Mouse (Mus musculus): Measurements from ENCODE around the gene Ly6g6c. TPM values are rescaled to one million over a fixed set of nuclear protein-coding genes. Genes with fewer than 3 reads are reported as not detected.

Ly6g6c gene
- under 1 TPM in 1 of 2 experiments, not detected in 1; 0.56 TPM for total RNA-seq (2021)

DNA sequence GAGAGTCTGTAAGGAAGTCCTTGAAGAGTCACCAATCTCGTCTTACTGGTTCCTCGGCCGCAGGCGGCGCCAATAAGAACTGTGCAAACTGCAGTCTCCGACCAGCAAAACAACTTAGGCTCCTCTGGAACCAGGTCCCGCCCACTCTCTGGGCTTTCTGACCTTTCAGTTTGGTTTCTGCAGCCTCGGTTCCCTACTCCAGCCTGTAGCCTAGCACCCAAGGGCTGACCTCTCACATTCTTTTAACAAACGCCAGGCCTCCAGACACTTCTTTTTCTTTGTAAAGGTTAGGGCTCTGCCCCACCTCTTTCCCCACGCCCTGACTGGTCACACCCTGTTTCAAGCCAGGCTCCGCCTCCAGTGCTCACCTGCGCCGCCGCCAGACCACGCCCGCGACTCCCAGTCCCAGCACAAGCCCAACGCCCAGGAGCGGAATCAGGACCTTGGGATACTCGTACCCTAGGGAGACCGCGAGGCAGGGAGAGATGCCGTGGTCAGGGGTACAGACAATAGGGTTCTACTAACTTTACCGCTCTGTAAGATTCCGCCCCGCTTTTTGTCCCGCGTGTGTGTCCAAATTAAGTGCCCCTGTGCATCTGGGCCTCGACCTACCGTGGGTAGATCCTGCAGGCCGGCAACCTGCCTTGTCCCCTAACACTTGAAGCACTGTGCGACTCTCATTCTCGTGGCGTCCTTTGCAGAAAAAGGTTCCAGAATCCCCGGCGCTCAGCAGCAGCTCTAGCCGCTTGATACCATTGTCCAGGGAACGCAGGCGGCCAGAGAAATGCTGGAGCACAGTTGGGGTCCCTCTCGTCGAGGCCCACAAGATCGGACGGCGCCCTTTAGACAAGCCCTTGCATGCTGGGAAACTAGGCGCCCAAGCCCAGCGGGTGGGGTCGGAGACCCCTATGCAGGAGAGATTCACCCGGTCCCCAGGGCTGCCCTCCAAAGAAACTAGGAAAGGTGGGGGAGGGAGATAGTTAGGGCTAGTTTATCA lies at the start of gene Ly6g6c:
Gene Ly6g6c (plus strand): TSS at position 438 of the 997 bp plus-strand sequence.
- intact Hi-C loops (cut with DNase I): no loop called here
- peak in 1 of 2 experiments; percentile 43 for DNase-seq

DNA sequence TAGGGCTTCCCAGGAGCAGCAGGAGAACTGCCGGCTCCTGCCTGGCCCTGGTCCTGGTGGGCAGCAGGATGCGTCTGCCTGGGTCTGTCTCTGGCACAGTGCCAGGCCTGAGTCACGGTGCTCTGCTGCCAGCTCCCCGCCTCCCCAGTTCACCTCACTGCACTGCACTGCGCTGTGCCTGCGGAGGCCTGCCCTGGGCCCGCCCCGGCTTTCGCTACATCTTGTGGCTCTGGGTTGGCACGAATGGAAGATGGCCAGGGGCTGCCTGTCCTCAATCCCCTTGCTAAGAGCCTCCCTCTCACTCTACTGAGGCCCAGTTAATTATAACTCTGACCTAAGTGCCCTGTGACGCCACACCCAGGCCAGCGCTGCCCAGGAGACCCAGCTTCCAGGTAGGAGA lies 48.8 kb upstream of the Ly6g6c start, which contains the start of gene Vwa7:
Gene Vwa7 (plus strand): TSS at position 204 of the 400 bp plus-strand sequence.
- DNase-seq: peak in 1 of 2 experiments; percentile 36
- intact Hi-C loops (cut with DNase I): no loop called here

DNA sequence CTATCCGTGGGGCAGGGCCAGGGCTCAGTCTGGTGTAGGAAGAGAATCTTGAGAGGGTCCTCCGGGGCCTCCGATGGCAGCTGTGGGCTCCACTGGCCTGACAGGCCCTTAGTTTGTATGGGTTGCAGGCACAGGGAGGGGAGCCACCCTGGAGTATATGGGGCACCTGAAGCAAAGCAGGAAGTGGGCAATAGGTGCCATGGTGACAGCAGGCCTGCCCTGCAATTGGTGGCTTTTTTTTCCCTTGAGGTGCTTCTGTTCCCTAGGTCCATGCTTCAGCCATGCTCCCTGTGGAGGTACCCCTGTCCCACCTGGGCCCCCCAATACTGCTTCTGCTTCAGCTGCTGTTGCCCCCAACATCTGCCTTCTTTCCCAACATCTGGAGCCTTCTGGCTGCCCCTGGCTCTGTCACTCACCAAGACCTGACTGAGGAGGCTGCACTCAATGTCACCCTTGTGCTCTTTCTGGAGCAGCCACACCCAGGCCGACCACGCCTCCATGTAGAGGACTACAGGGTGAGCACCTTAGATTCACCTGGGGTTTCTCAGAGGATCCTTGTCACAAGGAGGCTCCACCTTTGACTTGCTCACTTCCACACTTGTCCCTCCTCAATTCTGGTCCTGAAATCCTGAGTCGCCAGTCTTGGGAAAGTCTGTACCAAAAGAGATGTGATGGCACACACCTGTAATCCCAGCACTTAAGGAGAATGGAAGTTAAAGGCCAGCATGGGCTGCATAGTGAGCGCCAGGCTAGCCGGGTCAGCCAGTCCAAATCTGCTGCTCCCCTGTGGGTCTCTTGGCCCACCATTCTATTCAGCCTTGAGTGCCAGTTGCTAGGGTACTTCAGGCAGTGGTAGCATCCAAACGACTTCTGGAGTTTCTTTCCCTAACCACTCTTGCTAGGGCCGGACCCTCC lies 48.1 kb upstream of the Ly6g6c start:
- no peak for DNase-seq
- intact Hi-C loops (cut with DNase I): no loop called here

DNA sequence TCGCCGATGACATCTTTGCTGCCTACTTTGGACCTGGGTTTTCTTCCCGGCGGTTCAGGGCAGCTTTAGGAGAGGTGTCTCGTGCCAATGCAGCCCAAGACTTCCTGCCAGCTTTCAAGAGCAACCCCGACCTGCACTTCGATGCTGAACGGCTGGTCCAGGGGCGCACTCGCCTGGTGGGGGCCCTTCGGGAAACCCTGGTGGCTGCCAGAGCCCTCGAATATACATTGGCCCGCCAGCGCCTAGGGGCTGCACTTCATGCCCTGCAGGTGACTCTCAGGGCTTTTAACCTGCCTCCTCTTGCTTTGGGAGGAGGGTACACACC lies 47.5 kb upstream of the Ly6g6c start:
- no peak for DNase-seq
- intact Hi-C loops (cut with DNase I): no loop called here

DNA sequence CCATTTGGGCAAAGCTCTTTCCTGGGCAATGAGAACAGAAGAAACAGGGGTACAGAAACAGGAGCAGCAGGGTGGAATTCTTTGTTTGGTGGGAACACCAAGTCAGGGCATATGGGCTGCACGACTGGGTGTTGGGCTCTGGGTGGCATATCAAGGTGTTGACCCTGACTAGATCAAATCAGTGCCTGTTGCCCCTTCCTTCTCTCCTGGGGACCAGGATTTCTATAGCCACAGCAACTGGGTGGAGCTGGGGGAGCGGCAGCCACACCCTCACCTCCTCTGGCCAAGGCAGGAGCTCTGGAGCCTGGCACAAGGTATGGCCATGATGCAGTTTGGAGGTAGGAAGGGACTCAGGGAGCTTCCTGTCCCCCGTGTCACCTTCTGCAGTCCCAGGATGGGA lies 47.0 kb upstream of the Ly6g6c start:
- intact Hi-C loops (cut with DNase I): no loop called here
- no peak for DNase-seq

DNA sequence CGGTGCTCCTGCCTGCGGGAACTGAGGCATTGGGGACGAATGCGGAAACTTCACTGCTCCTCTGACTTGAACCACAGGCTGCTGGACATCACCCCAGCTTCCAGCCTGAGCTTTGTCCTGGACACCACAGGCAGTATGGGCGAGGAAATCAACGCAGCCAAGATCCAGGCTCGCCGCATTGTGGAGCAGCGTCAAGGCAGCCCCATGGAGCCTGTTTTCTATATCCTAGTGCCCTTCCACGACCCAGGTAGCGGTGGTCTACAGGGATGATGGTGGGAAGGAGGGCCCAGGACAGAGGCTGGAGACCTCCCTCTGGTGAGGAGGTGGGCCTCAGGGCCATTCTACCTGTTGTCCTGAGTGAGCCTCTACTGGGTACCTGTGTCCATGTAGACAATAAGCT lies 45.3 kb upstream of the Ly6g6c start:
- no peak for DNase-seq
- intact Hi-C loops (cut with DNase I): loop anchor here (2.0 to 5.0 kb wide), 2 partner anchors 69 to 102 kb away; partner anchors contain the start of genes Abhd16a, Csnk2b and Gpank1

DNA sequence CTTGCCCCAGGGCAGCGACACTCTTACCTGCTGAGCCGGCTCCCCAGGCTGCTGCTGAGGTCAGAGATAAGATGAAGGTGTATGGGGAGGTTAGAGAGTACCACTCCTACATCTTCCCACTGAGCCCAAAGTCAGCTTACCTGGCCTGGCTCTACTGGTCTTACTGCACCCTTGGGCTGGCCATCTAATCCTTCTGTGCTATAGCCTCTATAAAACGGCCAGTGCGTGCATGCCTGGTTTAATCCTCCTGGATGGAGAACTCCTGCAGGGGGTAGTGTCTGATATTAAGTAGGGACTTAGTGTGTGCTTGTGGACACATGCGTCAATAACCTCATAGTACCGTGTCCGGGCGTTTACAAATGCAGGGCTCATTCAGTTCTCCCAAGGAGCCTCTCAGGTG lies 44.6 kb upstream of the Ly6g6c start:
- intact Hi-C loops (cut with DNase I): loop anchor here (2.0 to 5.0 kb wide), 2 partner anchors 68 to 102 kb away; partner anchors contain the start of genes Abhd16a, Csnk2b and Gpank1
- no peak for DNase-seq

DNA sequence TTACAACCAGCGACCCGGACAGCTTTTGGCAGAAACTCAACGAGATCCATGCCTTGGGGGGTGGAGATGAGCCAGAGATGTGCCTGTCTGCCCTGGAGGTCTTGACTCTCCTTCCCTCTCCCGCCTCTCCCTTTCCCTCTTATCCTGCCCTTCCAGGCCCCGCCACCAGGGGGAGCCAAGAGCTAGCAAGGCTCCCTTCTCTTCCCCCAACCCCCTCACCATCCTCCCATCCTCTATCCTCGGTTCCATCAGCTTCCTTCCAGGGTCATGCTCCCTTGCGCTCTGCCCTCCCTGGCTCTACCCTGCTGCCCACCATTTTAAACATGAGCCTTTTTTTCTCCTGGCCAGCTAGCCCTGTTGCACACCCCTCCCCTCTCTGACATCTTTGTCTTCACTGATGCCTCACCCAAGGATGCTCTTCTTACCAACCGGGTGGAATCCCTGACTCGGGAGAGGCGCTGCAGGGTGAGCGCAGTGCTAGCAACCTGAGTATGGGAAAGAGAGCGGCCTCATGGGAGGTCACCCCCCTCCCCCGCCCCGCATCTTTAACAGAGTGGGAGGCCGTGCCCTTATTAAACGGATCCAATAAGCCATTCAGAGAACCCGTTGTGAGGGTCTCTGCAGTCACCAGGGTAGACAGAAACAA lies 43.9 kb upstream of the Ly6g6c start:
- peak; percentile 92 to 93 for DNase-seq
- intact Hi-C loops (cut with DNase I): loop anchor here (1.0 to 5.0 kb wide), 5 partner anchors 38 to 101 kb away; partner anchors contain the start of genes Abhd16a, Csnk2b, Ddah2 and Gpank1

DNA sequence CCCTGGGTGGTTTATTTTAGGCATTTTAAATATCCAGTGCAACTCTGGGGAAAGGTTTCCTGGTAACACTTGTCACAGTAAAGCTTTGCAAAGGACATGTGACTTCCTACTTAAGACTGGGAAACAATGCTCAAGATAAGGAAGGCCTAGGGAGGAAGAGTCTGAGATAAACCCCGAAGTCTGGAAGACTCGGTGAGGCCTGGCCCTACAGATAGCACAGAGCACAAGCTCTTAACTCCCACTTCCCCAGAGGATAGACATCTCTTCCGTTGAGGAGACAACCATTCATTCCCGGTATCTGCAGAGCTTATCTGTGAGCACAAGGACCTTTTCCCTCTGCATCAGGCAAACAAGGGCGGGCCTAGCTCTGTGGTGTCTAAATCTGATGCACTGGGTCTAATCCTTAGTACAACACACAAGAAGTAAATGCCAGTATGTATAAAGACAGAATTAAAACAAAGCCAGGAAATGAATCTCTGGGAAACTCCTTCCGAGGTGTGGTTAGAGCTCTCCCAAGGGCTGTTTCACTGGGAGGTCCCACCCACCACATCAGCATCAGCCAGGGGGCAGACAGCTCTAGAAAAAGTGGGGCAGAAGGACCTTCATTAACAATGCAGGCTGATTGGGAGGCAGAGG lies 43.2 kb upstream of the Ly6g6c start:
- peak in 1 of 2 experiments; percentile 56 for DNase-seq
- intact Hi-C loops (cut with DNase I): loop anchor here (1.0 to 5.0 kb wide), 7 partner anchors 24 to 215 kb away; partner anchors contain the start of genes Abhd16a, Csnk2b, Ddah2 and Gpank1

DNA sequence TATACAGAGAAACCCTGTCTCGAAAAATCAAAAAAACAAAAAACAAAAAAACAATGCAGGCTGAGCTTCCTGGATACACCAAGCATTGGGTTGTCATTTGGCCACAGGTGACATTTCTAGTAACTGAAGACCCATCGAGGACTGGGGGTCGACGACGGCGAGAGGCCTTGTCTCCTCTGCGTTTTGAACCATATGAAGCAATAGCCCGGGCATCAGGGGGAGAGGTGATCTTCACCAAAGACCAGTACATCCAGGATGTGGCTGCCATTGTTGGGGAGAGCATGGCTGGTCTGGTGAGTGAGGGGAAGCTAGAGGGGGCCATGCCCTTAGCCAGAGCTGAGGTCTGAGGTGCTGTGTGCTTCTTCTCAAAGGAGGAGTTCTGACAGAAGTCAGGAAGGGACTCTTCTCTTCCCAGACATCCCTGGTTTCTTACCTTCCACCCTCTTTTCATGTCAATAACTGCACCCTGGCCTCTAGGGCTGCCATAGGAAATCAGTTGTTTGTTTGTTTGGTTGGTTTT lies 42.6 kb upstream of the Ly6g6c start:
- intact Hi-C loops (cut with DNase I): loop anchor here (1.0 to 5.0 kb wide), 3 partner anchors 24 to 214 kb away; partner anchors contain the start of genes Csnk2b, Gpank1 and Msh5

DNA sequence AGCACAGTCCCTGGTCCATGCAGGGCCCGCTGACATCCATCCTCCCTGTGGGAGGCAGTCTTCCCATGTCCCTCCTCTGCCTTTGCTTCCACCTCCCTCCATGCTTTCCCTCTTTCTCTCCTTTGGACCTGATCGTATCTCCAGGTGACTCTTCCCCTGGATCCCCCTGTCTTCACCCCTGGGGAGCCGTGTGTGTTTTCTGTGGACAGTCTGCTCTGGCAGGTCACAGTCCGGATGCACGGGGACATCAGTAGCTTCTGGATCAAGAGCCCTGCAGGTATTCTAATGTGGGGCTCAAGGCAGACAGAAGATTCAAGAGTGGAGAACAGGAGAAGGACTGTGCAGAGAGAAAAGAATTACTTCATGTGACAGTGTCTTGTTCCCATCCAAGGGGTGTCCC lies 42.0 kb upstream of the Ly6g6c start:
- no peak for DNase-seq
- intact Hi-C loops (cut with DNase I): loop anchor here (2.0 to 5.0 kb wide), 2 partner anchors 99 to 214 kb away; partner anchors contain the start of genes Csnk2b and Gpank1

More for the DNA sequence above, 42.6 kb upstream of the Ly6g6c start:
- no peak for DNase-seq

DNA sequence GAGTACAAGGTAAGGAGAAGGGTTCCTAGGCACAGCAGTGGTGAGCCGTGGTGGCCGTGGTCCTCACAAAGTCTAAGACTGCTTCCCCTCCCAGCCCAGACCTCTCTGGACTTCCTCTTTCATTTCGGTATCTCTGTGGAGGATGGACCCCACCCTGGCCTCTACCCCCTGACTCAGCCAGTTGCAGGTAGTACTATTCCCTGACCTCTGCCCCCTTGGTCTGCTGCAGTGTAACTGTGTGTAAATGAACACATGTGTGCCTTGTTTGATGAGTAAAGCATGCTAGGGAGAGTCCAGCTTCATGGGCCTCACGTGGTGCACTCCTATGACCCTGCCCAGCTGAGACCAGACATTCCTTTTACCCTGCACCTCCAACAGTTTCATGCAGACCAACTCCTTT lies 41.4 kb upstream of the Ly6g6c start:
- intact Hi-C loops (cut with DNase I): loop anchor here (2.0 to 5.0 kb wide), 2 partner anchors 99 to 213 kb away; partner anchors contain the start of genes Csnk2b and Gpank1
- DNase-seq: no peak

DNA sequence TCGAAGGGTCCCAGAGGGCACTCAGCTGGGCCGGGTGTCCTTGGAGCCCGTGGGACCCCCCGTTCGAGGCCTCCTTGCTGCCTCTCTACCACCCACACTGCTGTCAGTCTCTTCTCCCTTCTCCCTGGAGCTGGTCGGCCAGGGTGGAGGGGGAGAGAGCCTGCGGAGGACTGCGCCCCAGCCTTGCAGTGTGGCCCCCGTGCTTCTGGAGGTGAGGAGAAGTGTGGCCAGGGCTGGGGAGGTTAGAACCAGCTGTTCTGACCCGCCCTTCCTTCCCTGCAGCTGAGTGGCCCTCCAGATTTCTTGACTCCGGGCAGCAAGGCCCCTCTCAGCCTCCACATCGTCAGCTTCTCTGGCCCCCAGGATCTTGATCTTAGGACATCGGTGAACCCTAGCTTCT lies 40.9 kb upstream of the Ly6g6c start:
- intact Hi-C loops (cut with DNase I): loop anchor here (5.0 kb wide), 1 partner anchor 98 kb away; the partner anchor contains the start of genes Csnk2b and Gpank1
- no peak for DNase-seq

DNA sequence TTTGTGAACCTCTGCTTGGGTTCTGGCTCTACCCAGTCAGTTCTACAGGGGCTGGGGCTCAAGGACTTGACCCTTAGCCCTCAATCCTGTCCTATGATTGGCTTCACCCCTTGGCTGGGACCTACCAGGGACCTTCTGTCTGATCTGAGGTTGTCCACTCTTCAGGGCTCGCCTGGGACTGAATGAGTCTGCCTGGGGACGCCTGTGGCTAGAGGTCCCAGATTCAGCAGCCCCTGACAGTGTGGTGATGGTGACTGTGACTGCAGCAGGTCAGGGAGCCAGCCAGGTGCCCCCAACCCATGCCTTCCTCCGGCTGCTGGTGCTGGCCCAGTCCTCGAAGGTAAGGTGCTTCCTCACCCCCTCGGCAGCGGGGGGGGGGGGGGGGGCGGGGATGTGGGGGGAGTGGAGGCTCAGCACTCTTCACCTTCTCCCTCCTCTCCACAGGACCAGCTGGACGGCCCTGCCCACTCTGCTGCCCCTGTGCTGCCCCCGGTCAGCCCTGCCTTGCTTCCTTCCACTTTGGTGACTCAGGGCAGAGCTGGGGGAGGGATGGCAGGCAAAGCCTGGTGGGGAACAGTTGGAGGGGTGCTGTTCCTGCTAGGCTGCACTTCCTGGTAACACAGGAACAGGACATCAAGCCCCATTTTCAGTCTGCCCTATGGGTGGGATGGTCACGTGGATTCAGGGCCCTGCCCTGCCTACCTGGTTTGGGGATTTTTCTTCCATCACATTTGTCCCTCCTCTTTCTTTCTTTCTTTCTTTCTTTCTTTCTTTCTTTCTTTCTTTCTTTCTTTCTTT lies 40.3 kb upstream of the Ly6g6c start:
- no peak for DNase-seq
- intact Hi-C loops (cut with DNase I): loop anchor here (5.0 kb wide), 1 partner anchor 97 kb away; the partner anchor contains the start of genes Csnk2b and Gpank1

DNA sequence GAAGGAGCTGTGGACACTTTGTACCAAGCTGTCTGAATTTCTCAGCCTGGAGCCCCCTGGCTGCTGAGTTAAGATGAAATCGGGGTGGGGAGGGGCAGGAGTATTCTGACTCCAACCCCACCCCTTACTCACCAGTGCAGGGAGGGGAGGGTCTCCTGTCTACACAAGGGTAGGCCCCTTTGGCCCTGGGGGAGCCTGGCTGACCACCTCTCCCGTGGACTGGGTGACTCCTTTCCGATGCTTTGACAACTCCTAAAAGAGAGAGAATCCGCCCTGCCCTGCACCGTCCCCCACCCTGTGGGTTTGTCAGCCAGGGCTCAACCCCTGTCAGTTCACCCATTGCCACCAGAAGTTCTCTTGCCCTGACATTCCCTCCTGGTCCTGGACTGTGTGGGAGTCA lies 39.0 kb upstream of the Ly6g6c start:
- intact Hi-C loops (cut with DNase I): loop anchor here (2.0 kb wide), 1 partner anchor 15 kb away; no protein-coding TSS in a partner anchor
- no peak for DNase-seq

DNA sequence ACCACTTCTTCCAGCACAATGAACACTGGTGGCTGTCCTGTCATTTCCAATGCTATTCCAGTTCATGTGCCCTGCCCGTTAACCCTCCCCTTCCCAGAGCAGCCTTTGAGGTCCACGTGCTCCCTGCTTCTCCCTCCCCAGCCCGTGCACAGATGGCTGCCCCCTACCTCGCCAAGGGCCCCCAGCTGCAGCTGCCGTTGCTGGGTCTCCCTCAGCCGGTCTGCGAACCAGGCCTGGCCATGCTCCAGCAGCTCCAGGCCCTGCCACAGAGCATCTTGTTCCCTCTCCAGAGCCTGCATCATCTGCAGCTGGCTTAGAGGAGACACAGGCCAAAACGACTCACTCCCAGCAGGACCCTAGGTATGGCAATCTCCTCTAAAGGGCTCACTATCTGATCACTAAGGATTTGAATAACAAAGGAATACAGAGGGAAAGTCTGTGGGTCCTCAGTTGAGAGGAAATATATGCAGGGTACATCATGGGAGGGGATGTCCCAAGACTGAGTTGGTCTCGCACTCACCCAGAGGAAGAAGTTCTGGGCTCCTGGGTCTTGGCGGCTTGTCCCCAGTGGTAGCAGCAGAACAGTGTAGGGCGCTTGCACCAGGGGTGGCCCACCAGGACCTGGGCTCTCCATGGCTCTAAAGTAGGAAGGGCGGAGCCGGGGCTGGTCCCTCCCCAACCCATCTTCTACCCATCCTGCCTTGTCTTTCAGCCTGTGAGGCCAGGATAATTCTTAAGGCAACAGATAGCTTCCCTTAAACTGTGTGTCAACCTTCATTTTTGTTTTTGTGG lies 37.7 kb upstream of the Ly6g6c start, which contains the start of gene Sapcd1:
Gene Sapcd1 (minus strand): TSS at position 740 of the 792 bp plus-strand sequence.
- intact Hi-C loops (cut with DNase I): loop anchor here (2.0 kb wide), 1 partner anchor 13 kb away; no protein-coding TSS in a partner anchor
- no peak for DNase-seq

DNA sequence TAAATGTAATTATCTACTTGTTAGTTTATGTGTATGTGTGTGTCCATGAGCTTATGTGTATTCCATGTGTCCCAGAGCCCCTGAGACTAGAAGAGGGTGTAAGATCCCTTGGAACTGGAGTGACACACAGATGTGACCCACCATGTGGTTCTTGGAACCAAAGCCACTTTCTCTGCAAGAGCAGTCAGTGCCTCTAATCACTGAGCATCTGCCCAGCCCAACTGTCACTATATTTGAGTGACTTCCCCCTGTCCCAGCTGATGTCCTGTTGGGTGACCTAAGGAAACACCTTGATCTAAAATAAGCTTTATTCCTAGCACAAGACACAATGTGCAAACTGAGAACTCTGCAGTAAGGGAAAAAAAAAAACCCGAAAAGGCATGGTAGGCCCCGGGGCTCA lies 36.9 kb upstream of the Ly6g6c start:
- DNase-seq: no peak
- intact Hi-C loops (cut with DNase I): no loop called here
